Mouse (Mus musculus) neural tube, embryonic 15.5 days (tissue): ENCODE data around the gene Tlcd2. TPM values are rescaled to one million over a fixed set of nuclear protein-coding genes. Genes with fewer than 3 reads are reported as not detected.
A peak's percentile ranks its signal among the peaks of the same experiment; 100 is the strongest.

Experiments
- ATAC-seq: fragments of 200-750 bp; cut with Nextera tagmentation; 2 replicates; pipeline ENCODE4 v1.8.0; 2017; ENCODE audit warnings: mild to moderate bottlenecking, moderate TSS enrichment, moderate library complexity; ENCODE audit not compliant: low FRiP score
- H3K27ac ChIP-seq: fragments of 300-500 bp; sonication (generic); replicated peaks from 2 replicates; pipeline ENCODE4 v1.5.1; 2015; ENCODE audit warnings: mild to moderate bottlenecking, inconsistent platforms
- H3K27me3 ChIP-seq: fragments of 300-500 bp; sonication (generic); replicated peaks from 2 replicates; pipeline ENCODE4 v1.6.1; 2015; ENCODE audit warnings: inconsistent platforms
- H3K36me3 ChIP-seq: fragments of 300-500 bp; sonication (generic); 2 replicates; pipeline ENCODE4 v1.6.1; 2015; ENCODE audit warnings: inconsistent platforms
- H3K4me1 ChIP-seq: fragments of 300-500 bp; sonication (generic); 2 replicates; pipeline ENCODE4 v1.6.1; 2015; ENCODE audit warnings: inconsistent platforms
- H3K4me2 ChIP-seq: fragments of 300-500 bp; sonication (generic); 2 replicates; pipeline ENCODE4 v1.6.1; 2015; ENCODE audit warnings: inconsistent platforms, mild to moderate bottlenecking, moderate library complexity
- H3K4me3 ChIP-seq: fragments of 300-500 bp; sonication (generic); replicated peaks from 2 replicates; pipeline ENCODE4 v1.5.1; 2015; ENCODE audit warnings: mild to moderate bottlenecking, inconsistent platforms
- H3K9ac ChIP-seq: fragments of 300-500 bp; sonication (generic); replicated peaks from 2 replicates; pipeline ENCODE4 v1.6.1; 2015; ENCODE audit warnings: mild to moderate bottlenecking, inconsistent platforms
- H3K9me3 ChIP-seq: fragments of 300-500 bp; sonication (generic); replicated peaks from 2 replicates; pipeline ENCODE4 v1.6.1; 2016; ENCODE audit warnings: inconsistent platforms
- WGBS: fragments of 180-500 bp; shearing (Covaris S2); methylation state at CpG from one replicate; pipeline ENCODE4 v1.1.7; 2015; ENCODE audit warnings: mixed read lengths; 5-methylcytosine and 5-hydroxymethylcytosine counted together
- polyA plus RNA-seq: library from polyadenylated mRNA; unstranded; fragments of >200 nt; fragmentation: Nextera tagmentation; extraction: Ambion mirVana; gene quantifications from 2 replicates; pipeline ENCODE4 v1.2.1, GENCODE M21; 2015

The Tlcd2 gene
- polyA plus RNA-seq: 2.4 and 8.5 TPM in 2 replicates

DNA sequence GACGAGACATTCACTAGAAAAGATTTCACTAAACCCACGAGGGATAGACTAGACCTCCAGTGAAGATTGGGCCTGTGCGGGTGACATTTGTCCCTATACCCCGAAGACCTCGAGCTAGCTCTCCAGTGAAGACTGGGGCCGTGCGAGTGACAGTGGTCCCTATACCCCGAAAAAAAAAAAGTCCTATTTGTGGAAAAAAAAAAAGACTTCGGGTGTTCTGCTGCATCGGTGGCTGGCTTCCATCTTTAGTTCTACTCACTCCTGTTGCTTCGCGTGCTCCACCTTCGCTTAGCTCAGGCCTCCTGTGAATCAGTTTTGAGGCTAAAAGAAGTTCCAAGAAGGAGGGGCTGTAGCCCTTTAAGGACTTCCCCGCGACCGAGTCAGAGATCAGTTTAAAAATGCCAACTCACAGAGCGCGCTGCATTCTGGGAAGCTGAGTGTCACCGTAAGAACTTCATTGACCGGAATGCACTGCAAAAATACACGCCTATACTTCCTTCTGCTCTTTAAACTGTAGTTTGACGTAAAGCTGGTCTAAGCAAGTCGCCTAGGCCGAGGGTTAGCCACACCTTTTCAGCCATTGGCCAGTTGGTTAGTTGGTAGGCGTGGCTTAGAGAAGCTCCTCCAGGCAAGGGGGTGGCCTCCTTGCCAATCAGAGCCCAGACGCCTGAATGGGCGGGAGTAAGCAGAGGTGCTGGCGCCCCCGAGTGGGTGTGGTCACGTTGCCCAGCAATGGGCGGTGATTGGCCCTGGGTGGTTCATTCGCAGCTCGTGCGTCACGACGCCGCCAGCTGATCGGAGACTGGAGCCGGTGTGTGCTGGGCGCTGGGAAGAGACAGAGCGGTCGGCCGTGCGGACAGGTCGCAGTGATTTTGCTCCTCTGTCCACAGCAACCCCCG is at the start of gene Tlcd2:
Tlcd2 (plus strand) TSS at position 872 of the 899 bp plus-strand sequence.
- H3K9me3 ChIP-seq: no peaks in the 10 kb centered on the region
- no peaks in the 10 kb centered on the region for H3K27me3 ChIP-seq
- under 1% methylated on average over 46 of the region's 46 CpGs for WGBS
- H3K4me3 ChIP-seq: peak within 1 kb of the TSS; percentile 86
- peaks cover 34% of the 10 kb centered on the region for H3K4me1 ChIP-seq
- peak within 1 kb of the TSS; percentile 89 for H3K27ac ChIP-seq
- H3K36me3 ChIP-seq: peaks cover 17% of the 10 kb centered on the region
- ATAC-seq: peak; percentile 96
- peak within 1 kb of the TSS; percentile 74 for H3K9ac ChIP-seq
- H3K4me2 ChIP-seq: peak within 1 kb of the TSS; percentile 99

DNA sequence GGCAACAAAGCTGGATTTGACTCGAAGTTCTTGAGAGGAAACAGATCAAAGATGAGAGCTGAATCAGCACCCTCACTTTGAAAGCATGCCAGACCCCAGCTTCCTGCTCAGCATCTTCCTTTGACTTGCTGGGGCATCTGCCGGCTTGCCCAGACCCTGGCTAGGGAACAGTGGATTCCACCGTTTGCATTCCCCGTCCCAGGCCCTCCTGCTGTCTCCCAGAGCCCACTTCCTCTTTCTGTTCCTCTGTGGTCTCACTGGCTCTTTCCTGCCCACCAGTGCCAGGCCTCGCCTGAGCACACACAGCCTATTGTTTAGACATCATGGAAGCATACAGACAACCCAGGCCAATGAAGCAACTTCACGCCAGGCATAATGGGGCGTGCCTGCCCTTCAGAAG is 46.4 kb upstream of the Tlcd2 start:
- ATAC-seq: no peak
- Histone ChIP-seq H3K4me1 (no peaks in the 10 kb centered on the region; the same call in 1 of the 2 replicates), H3K9me3 (no peaks in the 10 kb centered on the region), H3K36me3 (peaks cover 3% of the 10 kb centered on the region; the same call in 1 of the 2 replicates), H3K27ac (0 out of 2 replicates have a peak overlapping the region, but pooled peaks have one; percentile 9), H3K27me3 (no peaks in the 10 kb centered on the region), H3K9ac (no peak overlapping the region), H3K4me3 (no peak overlapping the region), H3K4me2 (no peak overlapping the region)
- 38% methylated on average over 7 of the region's 7 CpGs for WGBS

DNA sequence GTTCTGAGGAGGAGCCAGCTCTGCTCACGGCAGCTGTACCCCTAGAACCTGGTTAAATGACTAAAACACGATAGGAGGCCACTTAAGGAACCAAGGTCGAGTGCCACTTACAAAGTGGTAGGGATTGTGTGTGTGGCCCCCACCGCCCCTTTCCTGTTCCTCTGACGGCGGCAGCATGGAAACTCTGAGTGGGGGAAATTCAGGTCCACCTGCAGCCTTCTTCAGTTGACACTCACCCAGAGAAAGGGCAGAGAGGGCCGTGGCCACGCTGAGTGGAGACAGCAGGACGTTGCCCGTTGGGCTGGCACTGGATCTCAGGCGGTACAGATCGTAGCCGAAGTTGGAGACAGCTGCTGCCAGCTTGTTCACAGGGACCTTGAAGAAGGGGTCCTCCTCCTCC is 45.5 kb upstream of the Tlcd2 start:
- WGBS: 90% methylated on average over 13 of the region's 13 CpGs
- Histone ChIP-seq H3K9ac (no peak overlapping the region), H3K9me3 (no peaks in the 10 kb centered on the region), H3K27me3 (no peaks in the 10 kb centered on the region), H3K4me2 (no peak overlapping the region), H3K27ac (no peak overlapping the region), H3K4me1 (no peaks in the 10 kb centered on the region; the same call in 1 of the 2 replicates), H3K36me3 (no peaks in the 10 kb centered on the region), H3K4me3 (no peak overlapping the region)
- no peak for ATAC-seq

DNA sequence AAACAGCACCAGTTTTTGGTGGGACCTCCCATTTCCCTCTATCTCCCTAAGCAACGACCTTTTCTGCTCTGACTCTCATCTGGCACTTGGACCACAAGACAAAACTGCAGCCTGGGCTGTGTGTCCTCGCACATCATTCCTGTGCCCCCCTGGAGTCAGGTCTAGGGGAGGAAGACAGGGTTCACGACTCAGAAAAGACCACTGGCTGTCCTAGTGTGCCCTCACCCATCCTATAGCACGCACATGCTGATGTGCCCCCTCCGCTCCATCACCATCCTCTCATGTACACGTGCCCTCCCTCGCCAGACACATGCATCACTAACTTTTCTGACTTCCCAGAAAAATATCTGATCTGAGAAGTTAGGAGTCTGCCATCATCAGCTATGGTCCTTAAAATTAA is 41.5 kb upstream of the Tlcd2 start:
- Histone ChIP-seq H3K27ac (no peak overlapping the region), H3K4me2 (no peak overlapping the region), H3K4me1 (no peaks in the 10 kb centered on the region; the same call in 1 of the 2 replicates), H3K27me3 (no peaks in the 10 kb centered on the region), H3K36me3 (no peaks in the 10 kb centered on the region), H3K4me3 (no peak overlapping the region), H3K9me3 (no peaks in the 10 kb centered on the region), H3K9ac (no peak overlapping the region)
- 89% methylated on average over 7 of the region's 7 CpGs for WGBS
- ATAC-seq: no peak

DNA sequence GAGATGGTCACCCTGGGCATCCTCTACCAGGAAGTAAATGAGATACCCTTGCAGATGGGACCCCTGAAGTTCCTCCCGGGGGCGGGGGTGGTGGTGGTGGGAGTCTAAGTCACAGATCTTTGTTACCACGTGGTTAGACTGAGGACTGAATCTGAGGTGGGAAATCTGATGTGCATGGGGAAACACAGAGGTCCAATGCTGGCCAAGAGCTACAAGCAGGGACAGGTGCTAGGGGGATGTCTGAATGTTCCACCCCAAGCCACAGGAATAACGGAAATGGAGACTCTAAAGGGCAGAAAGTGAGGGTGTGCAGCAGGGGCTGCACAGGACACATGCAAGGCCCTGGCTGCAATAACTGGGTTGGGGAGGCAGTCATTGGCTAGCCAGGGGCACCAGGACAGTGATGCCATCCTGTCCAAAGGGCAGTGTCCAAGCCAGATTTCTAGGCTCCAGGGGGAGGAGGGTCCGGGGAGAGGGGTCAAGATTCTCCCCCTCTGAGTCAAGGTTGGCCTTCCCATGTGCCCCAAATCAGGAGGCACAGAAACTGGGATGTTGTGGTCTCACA is 40.6 kb upstream of the Tlcd2 start:
- 71% methylated on average over 5 of the region's 5 CpGs for WGBS
- Histone ChIP-seq H3K27ac (no peak overlapping the region), H3K4me3 (no peak overlapping the region), H3K27me3 (no peaks in the 10 kb centered on the region), H3K36me3 (no peaks in the 10 kb centered on the region), H3K4me1 (no peaks in the 10 kb centered on the region), H3K4me2 (no peak overlapping the region; the same call in 1 of the 2 replicates), H3K9ac (no peak overlapping the region), H3K9me3 (no peaks in the 10 kb centered on the region)
- ATAC-seq: no peak

DNA sequence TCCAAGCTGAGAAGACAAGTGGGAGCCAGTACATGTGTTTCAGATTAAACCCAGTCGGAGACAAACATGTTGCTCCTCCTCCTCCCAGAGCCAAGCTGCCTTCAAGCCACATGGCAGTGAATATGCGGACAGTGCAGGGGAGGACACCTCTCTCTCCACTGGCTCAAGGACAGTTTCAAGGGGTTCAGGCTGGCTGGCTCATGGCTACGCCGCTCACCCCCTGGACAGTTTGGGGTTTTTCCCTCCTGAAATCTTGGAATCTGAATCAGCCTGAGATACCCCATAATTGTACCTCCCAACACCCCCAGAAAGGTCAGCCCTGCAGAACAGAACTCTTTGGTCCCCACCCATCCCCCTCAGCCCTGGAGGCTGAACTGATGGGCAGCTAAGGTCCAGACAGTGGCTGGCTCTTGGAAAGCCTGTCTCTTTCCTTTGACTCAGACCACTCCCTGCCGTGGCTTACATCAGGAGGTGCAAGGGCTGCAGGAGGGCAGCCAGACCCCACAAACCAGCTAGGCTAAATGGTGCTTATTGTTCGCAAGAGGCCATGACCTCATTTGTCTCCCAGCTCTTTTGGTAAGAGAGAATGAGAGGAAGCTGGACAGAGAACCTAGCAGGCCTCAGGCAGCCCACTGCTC is 40.0 kb upstream of the Tlcd2 start:
- peak overlapping the region; percentile 27; the same call in 1 of the 2 replicates for H3K4me2 ChIP-seq

DNA sequence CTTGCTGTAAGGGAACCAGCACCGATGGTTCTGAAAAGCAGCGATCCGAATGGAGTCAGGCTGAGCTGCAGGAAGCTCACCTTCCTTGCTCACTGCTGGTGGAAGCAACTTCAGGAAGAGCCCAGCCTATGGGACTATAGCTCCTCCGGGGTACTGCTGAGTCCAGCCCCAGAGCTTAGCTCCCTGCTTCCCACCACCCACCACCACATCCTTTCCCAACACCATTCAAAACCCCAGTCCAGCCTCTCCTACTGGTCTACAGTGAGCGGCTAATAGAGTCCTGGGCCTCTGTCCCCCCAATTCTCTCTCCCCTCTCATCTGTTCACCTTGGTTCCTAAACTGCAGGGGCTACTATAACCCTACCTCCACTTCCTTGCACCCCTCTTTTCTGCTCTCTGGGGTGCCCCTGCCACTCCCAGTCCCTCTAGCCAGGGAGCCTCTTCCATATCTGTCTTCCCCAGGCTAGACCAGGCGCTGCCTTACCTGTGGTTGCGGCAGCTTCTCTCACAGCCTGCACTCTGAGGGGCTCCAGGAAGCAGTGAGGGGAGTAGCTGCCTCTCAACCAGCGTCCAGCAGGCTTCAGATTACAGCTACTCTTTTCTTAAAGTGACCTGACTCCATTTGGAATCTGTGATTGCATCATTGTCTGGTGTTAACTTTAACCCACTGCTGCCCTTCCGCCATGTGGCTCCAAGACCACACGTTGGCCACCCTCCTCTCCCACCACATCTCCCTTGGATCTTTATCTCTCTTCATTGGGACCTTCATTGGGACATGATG is 39.3 kb upstream of the Tlcd2 start, which contains the start of gene Serpinf1:
Serpinf1 (minus strand) TSS at position 689 of the 780 bp plus-strand sequence.
- ATAC-seq: no peak
- Histone ChIP-seq H3K36me3 (no peaks in the 10 kb centered on the region), H3K9ac (no peak within 1 kb of the TSS), H3K4me1 (no peaks in the 10 kb centered on the region), H3K4me3 (peak within 1 kb of the TSS; percentile 20), H3K27ac (no peak within 1 kb of the TSS), H3K4me2 (peak within 1 kb of the TSS; percentile 27), H3K9me3 (no peaks in the 10 kb centered on the region), H3K27me3 (no peaks in the 10 kb centered on the region)
- 45% methylated on average over 10 of the region's 10 CpGs for WGBS

More for the DNA sequence above, 40.0 kb upstream of the Tlcd2 start:
- Histone ChIP-seq H3K9me3 (no peaks in the 10 kb centered on the region), H3K27ac (no peak overlapping the region), H3K36me3 (no peaks in the 10 kb centered on the region), H3K9ac (no peak overlapping the region), H3K27me3 (no peaks in the 10 kb centered on the region), H3K4me1 (no peaks in the 10 kb centered on the region), H3K4me3 (peak overlapping the region; percentile 20)
- no peak for ATAC-seq
- 49% methylated on average over 6 of the region's 6 CpGs for WGBS

DNA sequence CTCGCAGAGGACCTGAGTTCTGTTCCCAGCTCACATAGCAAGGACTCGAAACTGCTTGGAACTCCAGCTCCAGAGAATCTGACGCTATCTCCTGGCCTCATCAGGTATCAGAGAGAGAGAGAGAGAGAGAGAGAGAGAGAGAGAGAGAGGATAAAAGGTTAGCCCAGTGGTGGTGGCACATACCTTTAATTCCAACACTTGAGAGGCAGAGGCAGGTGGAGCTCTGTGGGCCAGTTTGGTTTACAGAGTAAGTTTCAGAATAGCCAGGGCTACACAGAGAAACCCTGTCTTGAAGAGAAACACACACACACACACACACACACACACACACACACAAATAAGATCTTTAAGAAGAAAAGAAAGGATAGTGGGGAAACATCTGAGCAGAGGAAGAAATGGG is 38.4 kb upstream of the Tlcd2 start:
- Histone ChIP-seq H3K27ac (no peak overlapping the region), H3K9ac (no peak overlapping the region), H3K4me3 (no peak overlapping the region), H3K27me3 (no peaks in the 10 kb centered on the region), H3K36me3 (no peaks in the 10 kb centered on the region), H3K4me2 (no peak overlapping the region), H3K4me1 (no peaks in the 10 kb centered on the region), H3K9me3 (no peaks in the 10 kb centered on the region)
- WGBS: 93% methylated on average over 3 of the region's 3 CpGs
- no peak for ATAC-seq

DNA sequence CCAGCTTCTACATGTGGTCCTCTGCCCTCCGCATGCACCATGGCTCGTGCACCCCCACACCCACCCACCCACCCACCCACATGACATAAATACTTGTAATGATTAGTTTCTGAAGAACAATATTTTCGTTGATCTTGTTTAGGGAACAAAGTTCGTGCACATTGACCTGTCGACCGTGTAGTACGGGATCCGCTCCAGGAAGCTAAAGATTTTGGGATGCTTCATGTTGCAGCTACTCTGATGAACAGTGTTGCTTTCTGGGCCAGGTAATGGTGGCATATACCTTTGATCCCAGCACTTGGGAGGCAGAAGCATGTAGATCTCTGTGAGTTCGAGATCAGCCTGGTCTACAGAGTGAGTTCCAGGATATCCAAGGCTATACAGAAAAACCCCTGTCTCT is 37.5 kb upstream of the Tlcd2 start:
- no peaks in the 10 kb centered on the region for H3K36me3 ChIP-seq
- H3K9me3 ChIP-seq: no peaks in the 10 kb centered on the region
- H3K4me2 ChIP-seq: no peak overlapping the region
- H3K27ac ChIP-seq: no peak overlapping the region
- no peak overlapping the region for H3K4me3 ChIP-seq
- H3K4me1 ChIP-seq: no peaks in the 10 kb centered on the region
- H3K9ac ChIP-seq: no peak overlapping the region
- no peaks in the 10 kb centered on the region for H3K27me3 ChIP-seq
- WGBS: 89% methylated on average over 9 of the region's 9 CpGs
- ATAC-seq: no peak

DNA sequence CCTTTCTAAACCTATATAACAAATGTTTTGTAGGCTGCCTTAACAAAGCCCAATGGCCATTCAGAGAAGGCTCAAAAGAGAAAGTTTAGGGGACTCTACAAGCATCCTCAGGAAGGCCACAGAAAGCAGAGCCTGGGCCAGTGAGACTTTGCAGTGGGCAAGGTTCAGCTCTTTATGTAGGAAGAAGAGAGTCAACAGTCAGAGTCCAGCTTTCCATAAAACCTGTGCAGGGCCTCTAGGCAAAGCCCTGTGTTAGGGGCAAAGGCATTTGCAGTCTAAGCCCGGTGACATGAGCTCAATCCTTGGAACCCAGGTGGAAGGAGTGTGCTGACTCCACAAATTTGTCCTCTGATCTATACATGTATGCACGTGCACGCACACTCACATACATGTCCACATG is 37.1 kb upstream of the Tlcd2 start:
- Histone ChIP-seq H3K27ac (no peak overlapping the region), H3K9ac (no peak overlapping the region), H3K4me2 (no peak overlapping the region), H3K36me3 (no peaks in the 10 kb centered on the region), H3K4me1 (no peaks in the 10 kb centered on the region), H3K4me3 (no peak overlapping the region), H3K27me3 (no peaks in the 10 kb centered on the region), H3K9me3 (no peaks in the 10 kb centered on the region)
- ATAC-seq: no peak
- 90% methylated on average over 3 of the region's 3 CpGs for WGBS
